In the genomic region with DNA sequence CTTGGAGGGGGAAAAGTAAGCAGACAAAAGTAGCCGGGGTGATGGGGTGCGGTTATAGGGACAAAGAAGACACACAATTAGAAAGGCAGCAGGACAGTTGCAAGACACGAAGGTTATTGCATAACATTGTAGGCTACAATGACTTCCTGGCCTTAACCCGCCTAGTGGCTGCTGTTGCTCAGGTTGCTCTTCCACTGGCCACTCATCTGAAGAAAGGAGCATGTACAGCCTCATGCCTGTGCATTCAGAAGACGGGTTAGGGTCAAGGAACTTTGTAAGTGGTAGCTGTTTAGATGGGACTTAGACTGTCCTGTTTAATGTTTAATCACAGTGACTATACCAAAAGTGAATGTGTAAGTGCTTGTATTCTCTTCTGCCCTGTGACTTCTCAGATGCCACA, we compare ENCODE assay signal across 27 mouse cellular contexts. TPM values are rescaled to one million over a fixed set of nuclear protein-coding genes. Genes with fewer than 3 reads are reported as not detected.
DNase-seq lines count a peak whose midpoint lies in the region; ATAC-seq and TF ChIP-seq lines count a peak whose summit lies in the region.
"Had no signal": no experiment of that assay in that cellular context is flagged by ENCODE, and none has a peak within 500 bp of the region (broad histone marks: within the 10 kb centered on the region; RNA-seq: fewer than 3 reads in every experiment).

No protein-coding gene starts in this region.

- no peak overlapping the region for H3K27ac ChIP-seq in liver, adult 2 months (replicated peaks; ENCODE audit: insufficient read depth, low read depth, low read length)
- H3K27ac ChIP-seq in liver, embryonic 12.5 days, result no peak overlapping the region
- H3K27ac ChIP-seq in intestine, embryonic 15.5 days, result no peak overlapping the region
- H3K27ac ChIP-seq in kidney, embryonic 15.5 days, result no peak overlapping the region
- H3K27ac ChIP-seq: forebrain, embryonic 10.5 days; hindbrain, embryonic 10.5 days; liver, embryonic 14.5 days; midbrain, embryonic 12.5 days; neural tube, embryonic 15.5 days had no signal

- no peak overlapping the region for H3K4me2 ChIP-seq in liver, embryonic 12.5 days
- no peak overlapping the region for H3K4me2 ChIP-seq in intestine, embryonic 15.5 days (replicated peaks)
- H3K4me2 ChIP-seq in kidney, embryonic 15.5 days, result no peak overlapping the region
- H3K4me2 ChIP-seq: heart, embryonic 12.5 days; midbrain, embryonic 12.5 days; neural tube, embryonic 15.5 days had no signal

- H3K9me3 ChIP-seq in liver, embryonic 12.5 days (replicated peaks), result no peaks in the 10 kb centered on the region
- no peaks in the 10 kb centered on the region for H3K9me3 ChIP-seq in intestine, embryonic 15.5 days
- H3K9me3 ChIP-seq in kidney, embryonic 15.5 days (replicated peaks), result no peaks in the 10 kb centered on the region
- H3K9me3 ChIP-seq: forebrain, embryonic 10.5 days; G1E; heart, embryonic 12.5 days; hindbrain, embryonic 10.5 days; midbrain, embryonic 12.5 days; neural tube, embryonic 15.5 days had no signal

- H3K79me2 ChIP-seq in liver, adult 2 months (ENCODE audit: control insufficient read depth, insufficient read depth, low read length), result no peaks in the 10 kb centered on the region

- H3K36me3 ChIP-seq in liver, adult 2 months (ENCODE audit: control insufficient read depth, insufficient read depth, low read length), result no peaks in the 10 kb centered on the region
- peaks cover 4% of the 10 kb centered on the region; the same call in 1 of the 2 replicates for H3K36me3 ChIP-seq in liver, embryonic 12.5 days
- no peaks in the 10 kb centered on the region for H3K36me3 ChIP-seq in intestine, embryonic 15.5 days
- H3K36me3 ChIP-seq in kidney, embryonic 15.5 days, result 0 out of 2 replicates have a peak, but pooled peaks cover 2% of the 10 kb centered on the region
- H3K36me3 ChIP-seq: midbrain, embryonic 12.5 days; neural tube, embryonic 15.5 days had no signal

- H3K4me1 ChIP-seq in liver, adult 2 months (ENCODE audit: control insufficient read depth, insufficient read depth, low read length), result peaks cover 18% of the 10 kb centered on the region
- no peaks in the 10 kb centered on the region for H3K4me1 ChIP-seq in liver, embryonic 12.5 days
- 0 out of 2 replicates have a peak, but pooled peaks cover 4% of the 10 kb centered on the region for H3K4me1 ChIP-seq in intestine, embryonic 15.5 days (replicated peaks)
- no peaks in the 10 kb centered on the region for H3K4me1 ChIP-seq in kidney, embryonic 15.5 days
- H3K4me1 ChIP-seq: forebrain, embryonic 10.5 days; hindbrain, embryonic 10.5 days; midbrain, embryonic 12.5 days; neural tube, embryonic 15.5 days had no signal

- no peak overlapping the region for H3K4me3 ChIP-seq in liver, adult 2 months (ENCODE audit: insufficient read depth, low read depth, low read length)
- no peak overlapping the region for H3K4me3 ChIP-seq in liver, embryonic 12.5 days
- no peak overlapping the region for H3K4me3 ChIP-seq in intestine, embryonic 15.5 days (replicated peaks)
- H3K4me3 ChIP-seq in kidney, embryonic 15.5 days (replicated peaks), result no peak overlapping the region
- H3K4me3 ChIP-seq: forebrain, embryonic 10.5 days; heart, embryonic 12.5 days; hindbrain, embryonic 10.5 days; midbrain, embryonic 12.5 days; neural tube, embryonic 15.5 days had no signal

- peak; percentile 56 for DNase-seq in liver, adult 2 months (ENCODE audit: extremely low read depth, low read depth, low spot score)
- DNase-seq in yolk sac, embryonic 10.5 days (ENCODE audit: low spot score), result peak; percentile 59
- no peak for DNase-seq in lung, postnatal 25 days (ENCODE audit: low spot score)
- no peak for DNase-seq in adrenal gland, postnatal 4 days (ENCODE audit: low spot score in 2 of 2)
- DNase-seq: adrenal gland, postnatal 36 days; B cell, adult 2 months; cerebellum, adult 11 months; cerebellum, postnatal 10 days; gastrocnemius, postnatal 10 days; heart, adult 11 months; heart, postnatal 10 days; left cerebral cortex, postnatal 4 days; right cerebral cortex, postnatal 14 days had no signal

- no peaks in the 10 kb centered on the region for H3K27me3 ChIP-seq in liver, adult 2 months (ENCODE audit: control insufficient read depth, insufficient read depth, low read length)
- no peaks in the 10 kb centered on the region for H3K27me3 ChIP-seq in liver, embryonic 12.5 days (replicated peaks)
- no peaks in the 10 kb centered on the region for H3K27me3 ChIP-seq in intestine, embryonic 15.5 days (replicated peaks)
- H3K27me3 ChIP-seq in kidney, embryonic 15.5 days, result no peaks in the 10 kb centered on the region
- H3K27me3 ChIP-seq: CH12.LX; heart, embryonic 12.5 days; midbrain, embryonic 12.5 days; neural tube, embryonic 15.5 days; Patski had no signal

- peak; percentile 14; the same call in 1 of the 2 replicates for TF ChIP-seq CTCF in liver, adult 2 months (IDR thresholded peaks at IDR 0.05; ENCODE audit: low read depth, low read length)

- no peak overlapping the region for H3K9ac ChIP-seq in liver, adult 2 months (ENCODE audit: low read depth, low read length)
- no peak overlapping the region for H3K9ac ChIP-seq in liver, embryonic 12.5 days
- no peak overlapping the region for H3K9ac ChIP-seq in intestine, embryonic 15.5 days
- no peak overlapping the region for H3K9ac ChIP-seq in kidney, embryonic 15.5 days
- H3K9ac ChIP-seq: heart, embryonic 12.5 days; liver, embryonic 14.5 days; midbrain, embryonic 12.5 days; neural tube, embryonic 15.5 days had no signal

- WGBS in liver, adult 2 months, result 36% methylated on average over 5 of the region's 5 CpGs
- 66% methylated on average over 5 of the region's 5 CpGs for WGBS in liver, embryonic 12.5 days (ENCODE audit: insufficient replicate concordance)
- 69% methylated on average over 5 of the region's 5 CpGs for WGBS in intestine, embryonic 15.5 days
- WGBS in kidney, embryonic 15.5 days, result 85% methylated on average over 5 of the region's 5 CpGs

- TF ChIP-seq POLR2A in liver, adult 2 months (IDR thresholded peaks at IDR 0.05; ENCODE audit: extremely low read depth, insufficient read depth, low read length), result no peak

- ATAC-seq in liver, embryonic 12.5 days, result no peak
- peak; percentile 54; the same call in 1 of the 2 replicates for ATAC-seq in intestine, embryonic 15.5 days
- 0 out of 2 replicates have a peak, but pooled peaks have one; percentile 66 for ATAC-seq in kidney, embryonic 15.5 days (replicated peaks; ENCODE audit: low FRiP score)
- ATAC-seq: forebrain, embryonic 16.5 days; hindbrain, embryonic 16.5 days; Patski had no signal

RNA-seq across cellular contexts. Expression of a gene that starts 26.0 kb away (rescaled TPM):
- total RNA-seq in liver, adult 2 months (2014; rRNA removed), result 14.7 and 15.9 TPM in 2 replicates
- polyA plus RNA-seq in liver, adult 2 months (2012; rRNA removed), result 6.3 and 7.1 TPM in 2 replicates
- 8.4 and 9.8 TPM in 2 replicates for polyA plus RNA-seq in liver, embryonic 12.5 days (2016; fragmentation: Nextera tagmentation; extraction: Ambion mirVana)
- 16.8 and 17.4 TPM in 2 replicates for polyA plus RNA-seq in intestine, embryonic 15.5 days (2015; fragmentation: Nextera tagmentation; extraction: Ambion mirVana)
- polyA plus RNA-seq in kidney, embryonic 15.5 days (2015; fragmentation: Nextera tagmentation; extraction: Ambion mirVana), result 19.8 and 21.1 TPM in 2 replicates
- 10 to 100 TPM; 26.8 to 32.8 TPM for total RNA-seq in adrenal gland, postnatal 4 days (2021)

RNA-seq across cellular contexts. Expression of a gene that starts 26.1 kb away (rescaled TPM):
- 0.83 and 0.94 TPM in 2 replicates for total RNA-seq in liver, adult 2 months (2014; rRNA removed)
- 0.15 TPM in 1 of 2 replicates, not detected in the other for polyA plus RNA-seq in liver, adult 2 months (2012; rRNA removed)
- polyA plus RNA-seq in liver, embryonic 12.5 days (2016; fragmentation: Nextera tagmentation; extraction: Ambion mirVana), result 0.32 and 0.35 TPM in 2 replicates
- 0.85 and 1.2 TPM in 2 replicates for polyA plus RNA-seq in intestine, embryonic 15.5 days (2015; fragmentation: Nextera tagmentation; extraction: Ambion mirVana)
- polyA plus RNA-seq in kidney, embryonic 15.5 days (2015; fragmentation: Nextera tagmentation; extraction: Ambion mirVana), result 1.1 and 1.2 TPM in 2 replicates
- total RNA-seq in adrenal gland, postnatal 4 days (2021), result under 1 TPM in 1 of 2 experiments, not detected in 1; 0.62 TPM
- total RNA-seq: CH12.LX had no signal
- polyA plus RNA-seq: G1E had no signal

Comparison
In these comparisons a context has a peak if more than half of its experiments do, and no peak if none do; other contexts are left out.
1. DNase-seq: peak in liver, adult 2 months (single experiment) and yolk sac, embryonic 10.5 days (single experiment); none in lung, postnatal 25 days (single experiment) and adrenal gland, postnatal 4 days (0 of 2).